Mouse (Mus musculus): ENCODE data around the gene Ppp1r10.

Ppp1r10 gene

GRCm38 (mm10) chr17:35903343-35903991 lies 12.8 kb upstream of the Ppp1r10 start:
- no peak for DNase-seq

DNA sequence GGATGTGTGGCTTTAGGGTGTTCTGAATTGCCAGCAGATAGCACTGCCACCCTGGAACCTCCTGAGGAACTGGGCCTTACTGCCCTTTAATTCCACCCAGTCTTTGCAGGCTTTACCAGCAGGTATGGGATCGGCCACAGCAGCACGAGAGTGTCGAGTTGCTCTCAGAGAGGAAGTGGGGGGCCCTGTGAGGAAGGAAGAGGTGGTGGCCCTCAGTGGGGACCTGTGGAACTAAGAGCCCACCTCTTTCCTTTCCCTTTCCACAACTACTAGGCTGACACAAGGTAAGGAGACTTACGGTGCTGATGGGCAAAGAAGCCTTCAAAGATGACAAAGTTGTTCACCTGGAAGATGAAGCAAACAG lies 12.3 kb upstream of the Ppp1r10 start:
- no peak for DNase-seq

DNA sequence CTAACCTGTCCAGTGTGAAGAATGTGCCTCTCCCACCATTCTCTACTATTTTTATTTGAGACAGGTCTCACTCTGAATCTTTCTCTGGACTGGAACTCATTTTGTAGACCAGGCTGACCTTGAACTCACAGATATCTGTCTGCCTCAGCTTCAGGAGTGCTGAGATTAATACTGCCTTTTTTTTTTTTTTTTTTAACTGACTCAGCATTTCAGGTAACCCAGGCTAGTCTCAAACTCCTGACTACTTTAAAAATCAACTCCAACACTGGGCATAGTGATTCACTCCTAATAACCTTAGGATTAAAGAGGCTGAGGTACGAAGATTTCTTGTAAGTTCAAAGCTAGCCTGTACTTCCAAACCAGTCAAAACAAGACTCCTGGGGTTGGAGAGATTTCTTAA lies 10.6 kb upstream of the Ppp1r10 start:
- no peak for DNase-seq

DNA sequence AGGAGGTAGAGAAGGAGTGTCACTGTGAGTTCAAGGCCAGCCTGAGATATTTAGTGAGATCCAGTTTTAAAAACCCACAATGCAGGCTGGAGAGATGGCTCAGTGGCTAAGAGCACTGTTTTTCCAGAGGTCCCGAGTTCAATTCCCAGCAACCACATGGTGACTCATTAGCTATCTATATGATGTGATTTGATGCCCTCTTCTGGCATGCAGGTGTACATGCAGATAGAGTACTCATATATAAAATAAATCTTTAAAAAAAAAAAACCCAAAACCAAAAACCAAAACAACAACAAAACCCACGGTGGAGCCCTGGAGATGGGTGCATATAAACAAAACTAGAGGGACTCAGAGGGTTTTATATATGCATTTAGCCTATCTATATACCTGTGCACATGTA lies 8.6 kb upstream of the Ppp1r10 start:
- DNase-seq, result no peak

DNA sequence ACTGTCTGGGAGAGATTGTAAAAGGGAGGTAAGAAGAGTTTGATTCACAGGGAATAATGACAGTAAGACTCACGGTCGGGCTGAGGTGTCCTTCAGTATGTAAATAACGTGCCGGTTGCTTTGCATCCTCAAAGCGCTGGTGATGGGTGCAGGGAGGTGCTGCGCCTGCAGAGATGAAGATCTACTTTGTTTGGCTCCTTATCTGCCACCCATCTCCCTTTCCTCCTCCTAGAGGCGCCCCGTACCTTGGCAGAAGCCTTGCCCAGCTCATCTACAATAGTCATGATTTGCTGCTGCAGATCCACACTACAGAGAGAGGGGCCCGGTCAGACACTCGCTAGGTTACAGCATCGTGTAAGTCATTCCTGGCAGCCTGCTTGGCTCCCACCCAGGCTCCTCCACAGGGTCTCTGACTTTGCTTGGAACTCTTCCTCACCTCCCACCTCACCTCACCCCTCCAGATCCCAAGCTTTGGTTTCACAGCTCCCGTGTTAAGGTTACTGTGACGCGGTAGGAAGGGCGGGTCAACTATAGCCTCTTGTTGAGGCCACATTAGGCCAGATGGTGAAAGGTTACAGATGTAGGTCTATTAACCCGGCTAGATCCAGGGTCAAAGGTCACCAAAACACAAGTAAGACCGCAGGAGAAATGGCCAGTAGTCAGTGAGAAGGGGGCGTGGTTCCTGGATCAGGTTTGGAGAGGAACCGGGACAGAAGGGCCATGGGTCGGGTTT lies 6.9 kb upstream of the Ppp1r10 start:
- no peak for DNase-seq

DNA sequence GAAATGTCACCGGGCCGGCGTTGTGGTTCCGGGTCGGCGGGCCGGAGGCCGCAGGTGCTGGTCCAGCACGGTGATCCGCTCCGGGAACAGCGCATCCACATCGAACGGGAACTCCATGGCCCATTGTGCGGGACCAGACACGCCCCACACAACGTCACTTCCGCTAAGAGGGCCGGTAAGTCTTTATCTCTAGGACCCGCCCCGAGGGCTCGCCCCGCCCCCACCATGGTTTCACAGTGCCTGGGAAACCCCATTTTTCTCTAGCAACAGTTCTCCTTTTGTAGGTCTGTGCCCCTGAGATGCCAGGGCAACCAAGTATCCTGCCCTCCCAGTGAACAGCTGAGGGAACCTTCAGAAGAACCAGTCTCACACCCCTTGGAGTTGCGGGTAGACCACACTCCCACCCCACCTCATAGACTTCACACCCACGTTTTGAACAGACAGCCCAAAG lies 6.3 kb upstream of the Ppp1r10 start, which contains the start of gene Atat1:
Gene Atat1 (minus strand): TSS at position 157 of the 451 bp plus-strand sequence.
- peak; percentile 90 for DNase-seq

- no peak for DNase-seq
These were observed 1.3 kb upstream of the Ppp1r10 start for GRCm38 (mm10) chr17:35914975-35915374.

DNA sequence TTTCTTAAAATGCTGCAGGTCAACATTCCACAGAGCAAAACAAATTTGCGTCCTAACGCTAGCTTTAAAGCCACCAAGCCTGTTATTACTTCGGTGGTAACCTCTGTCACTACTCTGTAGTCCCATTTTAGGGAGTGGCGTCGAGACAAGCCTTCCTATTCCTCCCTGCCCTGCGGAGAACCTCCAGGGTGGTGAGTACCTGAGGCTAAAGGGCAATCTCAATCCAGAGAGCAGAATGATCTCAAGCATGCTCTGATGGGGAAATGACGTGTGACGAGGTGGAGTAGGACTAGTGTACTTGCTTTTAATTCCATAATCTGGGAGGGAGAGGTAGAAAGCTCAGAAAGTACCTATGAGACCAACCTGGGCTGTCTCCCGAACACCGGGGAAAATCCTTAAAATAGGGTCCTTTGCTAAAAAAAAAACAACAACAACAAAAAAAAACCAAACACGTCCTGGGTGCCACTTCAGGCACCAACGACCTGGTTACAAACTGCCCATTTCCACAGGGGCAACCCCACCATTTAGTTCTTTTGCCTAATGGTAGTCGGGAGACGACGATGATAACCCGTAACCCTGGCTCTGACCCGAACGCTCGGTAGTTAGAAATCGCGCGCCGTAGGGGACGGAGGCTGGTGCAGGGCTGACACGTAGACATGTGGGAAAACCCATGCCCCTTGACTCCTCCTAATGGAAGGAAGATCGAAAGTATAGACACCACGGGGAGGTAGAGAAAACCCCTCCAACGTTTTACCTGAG lies 517 bp upstream of the Ppp1r10 start:
- DNase-seq, result peak; percentile 69

- peak; percentile 76 for DNase-seq
These were observed 869 bp downstream of the Ppp1r10 start for GRCm38 (mm10) chr17:35917143-35917462.

GRCm38 (mm10) chr17:35917463-35918251 lies 1.4 kb downstream of the Ppp1r10 start:
- DNase-seq, result peak; percentile 84

- peak; percentile 72 for DNase-seq
These were observed 2.2 kb downstream of the Ppp1r10 start for GRCm38 (mm10) chr17:35918276-35919059.

- peak; percentile 97 for DNase-seq
These were observed 3.0 kb downstream of the Ppp1r10 start for GRCm38 (mm10) chr17:35919060-35919715.

DNA sequence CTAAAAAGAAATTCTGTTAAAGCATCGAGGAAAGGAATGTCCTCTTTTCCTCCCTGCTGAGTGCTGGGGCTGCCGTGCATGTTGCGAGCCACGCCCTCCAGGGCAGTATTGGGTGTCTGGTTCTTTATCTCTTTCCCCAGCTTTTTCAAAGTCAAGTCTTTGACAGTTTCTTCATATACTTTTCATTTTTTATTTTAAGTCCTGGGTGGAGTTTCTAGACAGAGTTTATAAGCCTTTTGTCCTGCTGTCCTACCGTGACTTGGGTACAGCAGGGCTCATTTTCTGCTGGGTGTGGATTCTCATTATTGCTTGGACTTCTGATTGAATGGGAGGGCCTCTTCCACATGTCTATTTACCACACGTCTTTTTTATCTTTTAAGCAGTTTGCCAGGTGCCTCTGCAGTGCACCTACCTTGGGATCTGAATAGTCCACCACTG lies 3.6 kb downstream of the Ppp1r10 start:
- no peak for DNase-seq

DNA sequence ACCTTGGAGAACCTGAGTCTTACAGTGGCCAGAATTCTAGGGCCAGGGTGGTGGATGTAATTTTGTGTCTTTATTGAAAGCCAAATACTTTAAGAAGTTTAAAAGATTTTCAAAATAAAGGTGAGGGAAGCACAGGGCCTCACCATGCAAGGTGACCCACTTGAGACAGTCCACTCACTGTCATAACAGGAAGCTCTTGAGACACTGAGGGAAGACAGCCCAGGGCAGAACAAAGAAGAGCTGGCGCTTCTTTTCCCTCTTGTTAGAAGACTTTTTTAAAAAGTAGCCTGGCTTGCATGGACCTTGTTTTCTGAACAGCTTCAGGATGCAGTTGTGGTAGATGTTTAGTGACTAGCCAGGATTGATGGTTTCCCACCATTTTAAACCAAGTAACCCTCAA lies 4.2 kb downstream of the Ppp1r10 start:
- DNase-seq, result no peak

DNA sequence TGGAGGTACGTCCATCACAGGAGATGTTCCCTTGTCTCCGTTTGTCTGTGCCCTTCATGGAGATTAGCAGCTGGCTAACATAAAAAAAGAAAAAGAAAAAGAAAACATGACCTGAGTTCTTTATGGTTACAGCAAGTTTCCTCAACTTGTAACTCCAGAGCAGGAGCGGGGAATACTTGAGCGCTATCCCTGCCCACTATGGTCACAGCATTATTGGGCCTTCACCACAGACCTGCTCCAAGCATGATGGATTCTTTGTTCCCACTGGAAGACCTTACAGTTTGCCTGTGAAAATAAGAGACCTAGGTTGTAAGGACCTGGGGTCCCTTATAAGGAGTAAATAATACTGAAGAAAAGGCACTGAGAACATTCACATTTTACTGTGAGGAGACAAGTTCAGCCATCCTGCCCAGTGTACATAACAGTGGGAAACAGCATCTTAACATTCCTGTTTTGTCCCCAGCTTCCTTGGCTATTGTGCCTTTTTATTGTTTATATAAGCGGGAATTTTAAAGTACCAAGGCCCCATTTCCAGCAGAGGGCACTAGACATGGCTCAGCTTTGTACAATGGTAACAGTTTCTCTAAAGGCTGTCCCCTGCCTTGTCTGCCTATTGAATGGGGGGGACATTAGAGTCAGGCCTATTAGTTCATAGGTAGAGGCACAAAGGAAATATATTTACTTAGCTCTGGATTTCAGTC lies 4.8 kb downstream of the Ppp1r10 start:
- DNase-seq, result no peak

GRCm38 (mm10) chr17:35921710-35922109 lies 5.5 kb downstream of the Ppp1r10 start:
- DNase-seq, result no peak

DNA sequence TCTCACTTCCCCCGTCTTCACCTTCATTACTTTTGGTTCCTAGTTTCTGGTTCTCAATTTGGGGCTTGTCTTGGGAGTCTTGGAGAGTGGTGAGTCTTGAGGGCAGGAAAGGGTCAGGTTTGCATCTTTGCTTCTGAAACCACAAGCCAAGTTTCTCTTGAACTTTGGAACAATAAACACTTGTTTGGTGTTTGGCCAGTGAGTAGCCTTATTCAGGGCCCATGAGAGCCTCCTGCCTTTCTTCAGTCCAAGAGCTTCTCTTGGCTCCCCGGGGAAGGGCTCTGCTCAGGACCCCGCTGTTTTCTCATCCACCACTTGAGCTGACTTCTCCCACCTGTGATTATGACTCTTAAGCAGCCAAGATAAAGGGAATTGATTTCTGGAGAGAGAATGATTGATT lies 6.3 kb downstream of the Ppp1r10 start:
- DNase-seq, result no peak

GRCm38 (mm10) chr17:35923281-35923680 lies 7.0 kb downstream of the Ppp1r10 start:
- DNase-seq, result no peak

DNA sequence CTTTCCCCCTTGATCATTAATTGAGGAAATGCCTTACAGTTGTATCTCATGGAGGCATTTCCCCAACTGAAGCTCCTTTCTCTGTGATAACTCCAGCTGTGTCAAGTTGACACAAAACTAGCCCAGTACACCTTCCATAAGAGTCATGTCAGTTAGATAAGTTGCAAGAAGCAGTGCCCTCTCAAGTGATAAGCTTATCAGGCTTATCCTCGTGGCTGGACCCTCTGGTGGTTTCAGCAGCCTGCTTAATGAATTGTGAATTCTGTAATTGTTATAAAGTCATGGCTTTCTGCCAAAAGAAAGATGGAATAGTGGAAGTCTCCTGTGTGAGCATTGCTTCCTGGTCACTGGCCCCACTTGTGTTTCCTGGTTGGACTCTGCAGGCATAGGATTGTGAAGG lies 11.2 kb downstream of the Ppp1r10 start:
- no peak for DNase-seq

DNA sequence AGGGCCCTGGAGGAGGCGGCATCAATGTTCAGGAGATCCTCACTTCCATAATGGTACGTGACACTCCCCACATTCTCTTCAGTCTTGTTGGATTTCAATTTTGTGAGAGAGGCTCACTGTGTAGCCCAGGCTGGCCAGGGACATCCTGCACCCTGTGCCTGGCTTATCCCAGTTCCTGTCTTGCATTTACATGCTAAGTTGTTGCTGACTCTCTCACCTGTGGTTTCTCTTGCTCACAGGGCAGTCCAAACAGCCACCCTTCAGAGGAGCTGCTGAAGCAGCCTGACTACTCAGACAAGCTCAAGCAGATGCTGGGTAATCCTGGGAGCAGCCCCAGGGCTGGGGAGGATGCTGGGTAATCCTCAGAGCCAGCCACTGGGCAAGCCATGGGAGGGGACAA lies 13.3 kb downstream of the Ppp1r10 start:
- DNase-seq, result no peak

- DNase-seq, result no peak
These were observed 14.4 kb downstream of the Ppp1r10 start for GRCm38 (mm10) chr17:35930627-35931026.
